Mouse (Mus musculus): ENCODE data around the gene C87499. TPM values are rescaled to one million over a fixed set of nuclear protein-coding genes. Genes with fewer than 3 reads are reported as not detected.

C87499 gene
- polyA plus RNA-seq (2014; fragmentation: Illumina TruSeq; extraction: RNeasy Lipid Tissue Mini Kit (QIAGEN cat#74804)), result 24.0 TPM

DNA sequence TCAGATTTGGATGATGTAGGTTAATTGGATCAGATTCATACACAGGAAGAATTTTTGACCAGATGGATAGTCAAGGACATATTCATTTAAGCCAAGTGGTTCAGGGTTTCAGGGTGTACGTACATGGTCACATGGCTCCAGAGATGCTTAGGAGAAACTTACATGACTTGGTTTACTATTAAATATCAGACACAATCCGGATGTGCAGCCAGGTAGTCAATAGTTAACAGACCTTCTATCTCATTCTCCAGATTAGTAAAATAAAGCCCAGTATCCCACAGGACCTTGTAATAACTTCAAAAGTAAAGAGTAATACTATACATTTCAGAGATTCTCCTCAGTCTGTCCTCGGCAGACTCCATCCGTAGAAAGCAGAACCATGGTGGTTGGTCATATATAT lies at the start of gene C87499:
TSS of gene C87499 (minus strand) at position 101 of the 400 bp plus-strand sequence.

DNA sequence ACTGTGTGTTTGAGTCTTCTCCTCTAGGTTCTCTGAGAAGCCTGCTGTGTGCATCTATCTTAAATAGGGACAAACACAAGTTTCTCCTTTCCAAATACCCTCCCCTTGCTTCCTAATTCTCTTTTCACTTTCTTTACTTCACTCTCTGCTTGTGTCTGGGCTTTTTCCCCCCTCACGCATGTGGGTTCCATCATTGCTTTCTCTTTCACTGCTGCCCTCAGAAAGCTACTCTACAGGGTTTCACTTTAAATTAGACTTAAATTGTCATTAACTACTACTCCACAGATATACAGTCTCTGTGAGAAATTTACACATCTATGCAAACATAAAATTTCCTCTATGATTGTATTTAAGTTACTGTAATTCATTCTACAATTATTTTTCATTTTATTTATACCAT lies 49.6 kb upstream of the C87499 start, which contains the start of gene Ifna2:
TSS of gene Ifna2 (minus strand) at position 101 of the 400 bp plus-strand sequence.

GRCm38 (mm10) chr4:88676824-88677223 lies 42.6 kb upstream of the C87499 start, which contains the start of gene Ifna16:
TSS of gene Ifna16 (minus strand) at chr4:88676924.

GRCm38 (mm10) chr4:88644359-88644758 lies 10.1 kb upstream of the C87499 start, which contains the start of gene Ifna13:
TSS of gene Ifna13 (minus strand) at chr4:88644459.

GRCm38 (mm10) chr4:88603276-88603675 lies 30.9 kb downstream of the C87499 start, which contains the start of gene Ifna12:
TSS of gene Ifna12 (minus strand) at chr4:88603376.

GRCm38 (mm10) chr4:88592285-88592684 lies 41.9 kb downstream of the C87499 start, which contains the start of gene Ifna9:
TSS of gene Ifna9 (minus strand) at chr4:88592385.

Other genes starting within 250 kb of the C87499 start
- gene Hacd4, start 195.5 kb downstream of the C87499 start, polyA plus RNA-seq (2014; fragmentation: Illumina TruSeq; extraction: RNeasy Lipid Tissue Mini Kit (QIAGEN cat#74804)), result 49.0 TPM
- not detected for gene Ifnb1, start 111.6 kb downstream of the C87499 start, polyA plus RNA-seq (2014; fragmentation: Illumina TruSeq; extraction: RNeasy Lipid Tissue Mini Kit (QIAGEN cat#74804))
- not detected for gene Ifna15, start 76.2 kb downstream of the C87499 start, polyA plus RNA-seq (2014; fragmentation: Illumina TruSeq; extraction: RNeasy Lipid Tissue Mini Kit (QIAGEN cat#74804))
- gene Ifna14, start 62.6 kb downstream of the C87499 start, polyA plus RNA-seq (2014; fragmentation: Illumina TruSeq; extraction: RNeasy Lipid Tissue Mini Kit (QIAGEN cat#74804)), result not detected
- gene Ifna9, start 42.0 kb downstream of the C87499 start, polyA plus RNA-seq (2014; fragmentation: Illumina TruSeq; extraction: RNeasy Lipid Tissue Mini Kit (QIAGEN cat#74804)), result not detected
- gene Ifna12, start 31.0 kb downstream of the C87499 start, polyA plus RNA-seq (2014; fragmentation: Illumina TruSeq; extraction: RNeasy Lipid Tissue Mini Kit (QIAGEN cat#74804)), result not detected
- gene Ifna13, start 10.0 kb upstream of the C87499 start, polyA plus RNA-seq (2014; fragmentation: Illumina TruSeq; extraction: RNeasy Lipid Tissue Mini Kit (QIAGEN cat#74804)), result not detected
- not detected for gene Ifna16, start 42.5 kb upstream of the C87499 start, polyA plus RNA-seq (2014; fragmentation: Illumina TruSeq; extraction: RNeasy Lipid Tissue Mini Kit (QIAGEN cat#74804))
- not detected for gene Ifna2, start 49.5 kb upstream of the C87499 start, polyA plus RNA-seq (2014; fragmentation: Illumina TruSeq; extraction: RNeasy Lipid Tissue Mini Kit (QIAGEN cat#74804))
- not detected for gene Ifnab, start 56.9 kb upstream of the C87499 start, polyA plus RNA-seq (2014; fragmentation: Illumina TruSeq; extraction: RNeasy Lipid Tissue Mini Kit (QIAGEN cat#74804))
- gene Gm26566, start 87.4 kb upstream of the C87499 start, polyA plus RNA-seq (2014; fragmentation: Illumina TruSeq; extraction: RNeasy Lipid Tissue Mini Kit (QIAGEN cat#74804)), result not detected
- 236 TPM for gene Klhl9, start 88.1 kb upstream of the C87499 start, polyA plus RNA-seq (2014; fragmentation: Illumina TruSeq; extraction: RNeasy Lipid Tissue Mini Kit (QIAGEN cat#74804))
- gene Gm13271, start 120.5 kb upstream of the C87499 start, polyA plus RNA-seq (2014; fragmentation: Illumina TruSeq; extraction: RNeasy Lipid Tissue Mini Kit (QIAGEN cat#74804)), result not detected
- not detected for gene Gm13283, start 125.7 kb upstream of the C87499 start, polyA plus RNA-seq (2014; fragmentation: Illumina TruSeq; extraction: RNeasy Lipid Tissue Mini Kit (QIAGEN cat#74804))
- gene Gm13290, start 139.4 kb upstream of the C87499 start, polyA plus RNA-seq (2014; fragmentation: Illumina TruSeq; extraction: RNeasy Lipid Tissue Mini Kit (QIAGEN cat#74804)), result not detected
- gene Gm13289, start 142.5 kb upstream of the C87499 start, polyA plus RNA-seq (2014; fragmentation: Illumina TruSeq; extraction: RNeasy Lipid Tissue Mini Kit (QIAGEN cat#74804)), result not detected
- gene Gm13272, start 145.4 kb upstream of the C87499 start, polyA plus RNA-seq (2014; fragmentation: Illumina TruSeq; extraction: RNeasy Lipid Tissue Mini Kit (QIAGEN cat#74804)), result not detected
- not detected for gene Ifnz, start 147.7 kb upstream of the C87499 start, polyA plus RNA-seq (2014; fragmentation: Illumina TruSeq; extraction: RNeasy Lipid Tissue Mini Kit (QIAGEN cat#74804))
- gene Gm13276, start 151.3 kb upstream of the C87499 start, polyA plus RNA-seq (2014; fragmentation: Illumina TruSeq; extraction: RNeasy Lipid Tissue Mini Kit (QIAGEN cat#74804)), result not detected
- gene Gm13277, start 154.2 kb upstream of the C87499 start, polyA plus RNA-seq (2014; fragmentation: Illumina TruSeq; extraction: RNeasy Lipid Tissue Mini Kit (QIAGEN cat#74804)), result not detected
- not detected for gene Gm13278, start 157.1 kb upstream of the C87499 start, polyA plus RNA-seq (2014; fragmentation: Illumina TruSeq; extraction: RNeasy Lipid Tissue Mini Kit (QIAGEN cat#74804))
- gene Gm13275, start 160.1 kb upstream of the C87499 start, polyA plus RNA-seq (2014; fragmentation: Illumina TruSeq; extraction: RNeasy Lipid Tissue Mini Kit (QIAGEN cat#74804)), result not detected
- gene Gm13279, start 163.0 kb upstream of the C87499 start, polyA plus RNA-seq (2014; fragmentation: Illumina TruSeq; extraction: RNeasy Lipid Tissue Mini Kit (QIAGEN cat#74804)), result not detected
- not detected for gene Gm13285, start 165.3 kb upstream of the C87499 start, polyA plus RNA-seq (2014; fragmentation: Illumina TruSeq; extraction: RNeasy Lipid Tissue Mini Kit (QIAGEN cat#74804))
- not detected for gene Gm13287, start 168.8 kb upstream of the C87499 start, polyA plus RNA-seq (2014; fragmentation: Illumina TruSeq; extraction: RNeasy Lipid Tissue Mini Kit (QIAGEN cat#74804))
- gene Gm13288, start 171.1 kb upstream of the C87499 start, polyA plus RNA-seq (2014; fragmentation: Illumina TruSeq; extraction: RNeasy Lipid Tissue Mini Kit (QIAGEN cat#74804)), result not detected
- not detected for gene Ifna7, start 181.8 kb upstream of the C87499 start, polyA plus RNA-seq (2014; fragmentation: Illumina TruSeq; extraction: RNeasy Lipid Tissue Mini Kit (QIAGEN cat#74804))
- gene Ifna11, start 185.5 kb upstream of the C87499 start, polyA plus RNA-seq (2014; fragmentation: Illumina TruSeq; extraction: RNeasy Lipid Tissue Mini Kit (QIAGEN cat#74804)), result not detected
- gene Ifna6, start 193.0 kb upstream of the C87499 start, polyA plus RNA-seq (2014; fragmentation: Illumina TruSeq; extraction: RNeasy Lipid Tissue Mini Kit (QIAGEN cat#74804)), result not detected
- not detected for gene Ifna5, start 201.1 kb upstream of the C87499 start, polyA plus RNA-seq (2014; fragmentation: Illumina TruSeq; extraction: RNeasy Lipid Tissue Mini Kit (QIAGEN cat#74804))
- not detected for gene Ifna4, start 207.4 kb upstream of the C87499 start, polyA plus RNA-seq (2014; fragmentation: Illumina TruSeq; extraction: RNeasy Lipid Tissue Mini Kit (QIAGEN cat#74804))
- not detected for gene Ifna1, start 215.7 kb upstream of the C87499 start, polyA plus RNA-seq (2014; fragmentation: Illumina TruSeq; extraction: RNeasy Lipid Tissue Mini Kit (QIAGEN cat#74804))
- gene Ifne, start 245.8 kb upstream of the C87499 start, polyA plus RNA-seq (2014; fragmentation: Illumina TruSeq; extraction: RNeasy Lipid Tissue Mini Kit (QIAGEN cat#74804)), result not detected